Mouse (Mus musculus) liver, postnatal 0 days (tissue): ENCODE measurements around the gene 2610318N02Rik.
A peak's percentile ranks its signal among the peaks of the same experiment; 100 is the strongest.

ENCODE experiments used
- CTCF ChIP-seq: sonication (generic); IDR thresholded peaks from 2 replicates; pipeline ENCODE4 v1.5.1; 2016; ENCODE audit warnings: antibody characterized with exemption, low read depth
- EP300 ChIP-seq: IDR thresholded peaks from 2 replicates; pipeline ENCODE4 v1.6.1; 2016; ENCODE audit warnings: antibody characterized with exemption, low read depth, mild to moderate bottlenecking

- peak; percentile 90 for TF ChIP-seq CTCF
- no peak for TF ChIP-seq EP300
These were observed 2.3 kb upstream of the 2610318N02Rik start for GRCm38 (mm10) chr16:17127292-17127691.
